Mouse (Mus musculus): Measurements from ENCODE around the gene Ube2l3. TPM values are rescaled to one million over a fixed set of nuclear protein-coding genes. Genes with fewer than 3 reads are reported as not detected.

The Ube2l3 gene
- polyA plus RNA-seq (2012; rRNA removed), result 91.1 and 124 TPM in 2 replicates
- polyA plus RNA-seq (2014; fragmentation: Nextera tagmentation; extraction: Ambion mirVana), result 304 and 323 TPM in 2 replicates

DNA sequence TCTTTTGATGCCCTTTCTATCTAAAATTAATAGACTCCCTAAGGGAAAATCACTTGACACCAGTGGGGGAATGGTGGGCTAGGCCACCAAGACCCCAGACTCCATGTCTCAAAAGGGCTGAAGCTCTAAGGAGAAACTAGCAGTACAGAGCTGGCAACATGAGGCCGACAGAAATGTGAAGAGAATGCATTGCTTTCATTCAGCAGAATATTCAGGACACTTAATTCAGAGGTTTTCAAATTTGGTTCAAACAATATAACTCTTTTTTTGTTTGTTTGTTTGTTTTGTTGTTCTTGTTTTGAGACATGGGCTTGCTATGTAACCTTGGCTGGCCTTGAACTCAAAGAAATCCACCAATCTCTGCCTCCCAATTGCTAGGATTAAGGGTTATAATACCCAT is at the start of gene Ube2l3:
TSS of gene Ube2l3 (minus strand) at position 101 of the 400 bp plus-strand sequence.
- Histone ChIP-seq H3K27me3 (ENCODE audit: control insufficient read depth, insufficient read depth, low read length) (no peaks in the 10 kb centered on the region), H3K4me2 (replicated peaks; ENCODE audit: low read depth, low read length, severe bottlenecking) (peak within 1 kb of the TSS; percentile 58; the same call in 1 of the 2 replicates)
- 88% methylated on average over 1 of the region's 1 CpGs for WGBS

GRCm38 (mm10) chr16:17251539-17251938 is 49.1 kb upstream of the Ube2l3 start:
- H3K4me1 ChIP-seq (ENCODE audit: control insufficient read depth, insufficient read depth, low read length), result peaks cover 33% of the 10 kb centered on the region
- ATAC-seq (ENCODE audit: low FRiP score, low read depth), result 0 out of 2 replicates have a peak, but pooled peaks have one; percentile 28

More for the DNA sequence above, at the start of gene Ube2l3:
- ATAC-seq (ENCODE audit: low FRiP score, low read depth), result no peak
- H3K4me1 ChIP-seq (ENCODE audit: control insufficient read depth, insufficient read depth, low read length), result 0 out of 2 replicates have a peak, but pooled peaks cover 7% of the 10 kb centered on the region
- no peak for TF ChIP-seq POLR2A (IDR thresholded peaks at IDR 0.05; ENCODE audit: borderline replicate concordance, extremely low read depth, insufficient read depth, insufficient read length)
- H3K9ac ChIP-seq (ENCODE audit: low read depth, low read length, severe bottlenecking), result no peak within 1 kb of the TSS
- DNase-seq (ENCODE audit: low spot score), result no peak
- H3K4me3 ChIP-seq (replicated peaks; ENCODE audit: low read length), result peak within 1 kb of the TSS; percentile 100
- peak within 1 kb of the TSS; percentile 82; the same call in 1 of the 2 replicates for H3K27ac ChIP-seq (replicated peaks; ENCODE audit: low read depth, low read length)
- no peaks in the 10 kb centered on the region for H3K9me3 ChIP-seq (ENCODE audit: control insufficient read depth, low read length)
- peaks cover 5% of the 10 kb centered on the region; the same call in 1 of the 2 replicates for H3K36me3 ChIP-seq (ENCODE audit: control insufficient read depth, insufficient read depth, low read length)

GRCm38 (mm10) chr16:17249135-17249534 is 46.7 kb upstream of the Ube2l3 start:
- ATAC-seq (ENCODE audit: low FRiP score, low read depth) (no peak), DNase-seq (ENCODE audit: low spot score) (no peak)
- no peak overlapping the region for H3K9ac ChIP-seq (ENCODE audit: low read depth, low read length, severe bottlenecking)
- no peak overlapping the region for H3K27ac ChIP-seq (replicated peaks; ENCODE audit: low read depth, low read length)
- H3K9me3 ChIP-seq (ENCODE audit: control insufficient read depth, low read length), result no peaks in the 10 kb centered on the region
- WGBS, result 59% methylated on average over 6 of the region's 6 CpGs
- H3K4me3 ChIP-seq (replicated peaks; ENCODE audit: low read length), result no peak overlapping the region
- no peaks in the 10 kb centered on the region for H3K27me3 ChIP-seq (ENCODE audit: control insufficient read depth, insufficient read depth, low read length)
- TF ChIP-seq POLR2A (IDR thresholded peaks at IDR 0.05; ENCODE audit: borderline replicate concordance, extremely low read depth, insufficient read depth, insufficient read length), result no peak
- peaks cover 31% of the 10 kb centered on the region for H3K4me1 ChIP-seq (ENCODE audit: control insufficient read depth, insufficient read depth, low read length)
- H3K4me2 ChIP-seq (replicated peaks; ENCODE audit: low read depth, low read length, severe bottlenecking), result no peak overlapping the region
- H3K36me3 ChIP-seq (ENCODE audit: control insufficient read depth, insufficient read depth, low read length), result no peaks in the 10 kb centered on the region

More at GRCm38 (mm10) chr16:17251539-17251938, 49.1 kb upstream of the Ube2l3 start:
- Histone ChIP-seq H3K36me3 (ENCODE audit: control insufficient read depth, insufficient read depth, low read length) (0 out of 2 replicates have a peak, but pooled peaks cover 14% of the 10 kb centered on the region), H3K9me3 (ENCODE audit: control insufficient read depth, low read length) (no peaks in the 10 kb centered on the region), H3K4me2 (replicated peaks; ENCODE audit: low read depth, low read length, severe bottlenecking) (no peak overlapping the region), H3K27ac (replicated peaks; ENCODE audit: low read depth, low read length) (no peak overlapping the region), H3K9ac (ENCODE audit: low read depth, low read length, severe bottlenecking) (no peak overlapping the region), H3K4me3 (replicated peaks; ENCODE audit: low read length) (no peak overlapping the region), H3K27me3 (ENCODE audit: control insufficient read depth, insufficient read depth, low read length) (no peaks in the 10 kb centered on the region)
- TF ChIP-seq POLR2A (IDR thresholded peaks at IDR 0.05; ENCODE audit: borderline replicate concordance, extremely low read depth, insufficient read depth, insufficient read length), result no peak
- 23% methylated on average over 3 of the region's 3 CpGs for WGBS
- DNase-seq (ENCODE audit: low spot score), result peak; percentile 75

- ATAC-seq (ENCODE audit: low FRiP score, low read depth) (no peak), DNase-seq (ENCODE audit: low spot score) (no peak)
- Histone ChIP-seq H3K36me3 (ENCODE audit: control insufficient read depth, insufficient read depth, low read length) (no peaks in the 10 kb centered on the region), H3K4me2 (replicated peaks; ENCODE audit: low read depth, low read length, severe bottlenecking) (no peak overlapping the region), H3K4me3 (replicated peaks; ENCODE audit: low read length) (no peak overlapping the region), H3K9ac (ENCODE audit: low read depth, low read length, severe bottlenecking) (no peak overlapping the region), H3K27me3 (ENCODE audit: control insufficient read depth, insufficient read depth, low read length) (no peaks in the 10 kb centered on the region), H3K4me1 (ENCODE audit: control insufficient read depth, insufficient read depth, low read length) (peaks cover 21% of the 10 kb centered on the region), H3K9me3 (ENCODE audit: control insufficient read depth, low read length) (no peaks in the 10 kb centered on the region), H3K27ac (replicated peaks; ENCODE audit: low read depth, low read length) (no peak overlapping the region)
- WGBS, result 67% methylated on average over 4 of the region's 4 CpGs
- no peak for TF ChIP-seq POLR2A (IDR thresholded peaks at IDR 0.05; ENCODE audit: borderline replicate concordance, extremely low read depth, insufficient read depth, insufficient read length)
Measured at GRCm38 (mm10) chr16:17247727-17248126, 45.3 kb upstream of the Ube2l3 start.

DNA sequence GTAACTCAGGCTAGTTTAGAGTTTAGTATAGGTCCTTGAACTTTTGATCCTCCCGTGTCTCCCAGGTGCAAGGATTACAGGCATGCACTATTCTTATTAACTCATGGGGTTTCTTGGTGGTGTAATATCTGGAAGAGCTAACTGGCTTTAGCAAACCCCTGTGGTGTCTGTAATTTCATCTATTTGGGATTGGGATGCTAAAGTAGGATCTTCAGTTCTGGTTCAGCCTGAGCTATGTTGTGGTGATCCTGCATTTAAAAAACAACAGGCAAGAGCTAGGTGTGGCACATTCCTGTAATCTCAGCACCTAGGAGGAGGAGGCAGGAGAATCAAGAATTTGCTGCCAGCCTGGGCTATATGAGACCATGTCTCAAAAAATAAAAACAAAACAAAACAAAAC is 42.5 kb upstream of the Ube2l3 start:
- no peak overlapping the region for H3K4me2 ChIP-seq (replicated peaks; ENCODE audit: low read depth, low read length, severe bottlenecking)
- H3K9ac ChIP-seq (ENCODE audit: low read depth, low read length, severe bottlenecking), result no peak overlapping the region
- WGBS, result 79% methylated on average over 1 of the region's 1 CpGs
- no peak for TF ChIP-seq POLR2A (IDR thresholded peaks at IDR 0.05; ENCODE audit: borderline replicate concordance, extremely low read depth, insufficient read depth, insufficient read length)
- no peak overlapping the region for H3K4me3 ChIP-seq (replicated peaks; ENCODE audit: low read length)
- DNase-seq (ENCODE audit: low spot score) (no peak), ATAC-seq (ENCODE audit: low FRiP score, low read depth) (no peak)
- no peaks in the 10 kb centered on the region for H3K36me3 ChIP-seq (ENCODE audit: control insufficient read depth, insufficient read depth, low read length)
- no peak overlapping the region for H3K27ac ChIP-seq (replicated peaks; ENCODE audit: low read depth, low read length)
- no peaks in the 10 kb centered on the region for H3K27me3 ChIP-seq (ENCODE audit: control insufficient read depth, insufficient read depth, low read length)
- peaks cover 4% of the 10 kb centered on the region; the same call in 1 of the 2 replicates for H3K4me1 ChIP-seq (ENCODE audit: control insufficient read depth, insufficient read depth, low read length)
- no peaks in the 10 kb centered on the region for H3K9me3 ChIP-seq (ENCODE audit: control insufficient read depth, low read length)

Measured in limb, embryonic 14.5 days (tissue).